Mouse (Mus musculus) liver, embryonic 14.5 days (tissue): ENCODE measurements around the gene Ren1. TPM values are rescaled to one million over a fixed set of nuclear protein-coding genes. Genes with fewer than 3 reads are reported as not detected.
"Not testable (repeated sequence)": the region's sequence is repeated elsewhere in the genome, so short reads cannot be mapped to it uniquely, and the experiment has no call there.

Experiments
- ATAC-seq: fragments of 200-750 bp; cut with Nextera tagmentation; 2 replicates; pipeline ENCODE4 v1.8.0; 2017; ENCODE audit warnings: moderate number of reproducible peaks, mild to moderate bottlenecking, moderate library complexity; ENCODE audit not compliant: insufficient read depth
- DNase-seq, 3 experiments: peaks; one replicate each; pipeline ENCODE4 v3.0.0-alpha.2; 2012 to 2013; ENCODE audit warnings: low read depth in 3 of 3, low spot score in 3 of 3
- H3K27ac ChIP-seq: fragments of 300-500 bp; sonication (generic); 2 replicates; pipeline ENCODE4 v1.5.1; 2014; ENCODE audit warnings: moderate library complexity, mild to moderate bottlenecking, control low read depth, inconsistent platforms
- H3K27me3 ChIP-seq: fragments of 300-500 bp; sonication (generic); 2 replicates; pipeline ENCODE4 v1.6.1; 2014; ENCODE audit warnings: mild to moderate bottlenecking, low read length, moderate library complexity; ENCODE audit not compliant: control insufficient read depth, insufficient read depth
- H3K36me3 ChIP-seq: fragments of 300-500 bp; sonication (generic); replicated peaks from 2 replicates; pipeline ENCODE4 v1.6.1; 2014; ENCODE audit warnings: low read depth; ENCODE audit not compliant: control insufficient read depth, insufficient read depth
- H3K4me1 ChIP-seq, 2 experiments: fragments of 200-500 bp in 1 of 2; fragments of 300-500 bp in 1 of 2; sonication (generic) in 1 of 2; replicated peaks; 2 replicates each; pipeline ENCODE4 v1.6.1; 2012 to 2014; ENCODE audit warnings: antibody characterized with exemption in 1 of 2, inconsistent platforms in 1 of 2, low read length in 1 of 2; ENCODE audit not compliant: control insufficient read depth in 2 of 2, insufficient read depth in 2 of 2
- H3K4me2 ChIP-seq: fragments of 300-500 bp; sonication (generic); 2 replicates; pipeline ENCODE4 v1.6.1; 2014; ENCODE audit warnings: low read depth, mild to moderate bottlenecking, control low read depth, moderate library complexity
- H3K4me3 ChIP-seq, 2 experiments: fragments of 200-500 bp in 1 of 2; fragments of 300-500 bp in 1 of 2; sonication (generic) in 1 of 2; 2 replicates each; pipeline ENCODE4 v1.5.1; 2012 to 2014; ENCODE audit warnings: low read depth in 2 of 2, low read length in 2 of 2, mild to moderate bottlenecking in 2 of 2, control low read depth in 1 of 2, inconsistent platforms in 1 of 2, moderate library complexity in 1 of 2; ENCODE audit not compliant: insufficient read depth in 1 of 2
- H3K9ac ChIP-seq: fragments of 300-500 bp; sonication (generic); replicated peaks from 2 replicates; pipeline ENCODE4 v1.6.1; 2014; ENCODE audit warnings: mild to moderate bottlenecking, control low read depth, moderate library complexity
- H3K9me3 ChIP-seq: fragments of 300-500 bp; sonication (generic); 2 replicates; pipeline ENCODE4 v1.6.1; 2016; ENCODE audit warnings: low read length, mixed read lengths; ENCODE audit not compliant: control insufficient read depth
- CTCF ChIP-seq: IDR thresholded peaks from 2 replicates; pipeline ENCODE4 v1.5.1; 2016; ENCODE audit warnings: antibody characterized with exemption, low read depth, control low read depth
- EP300 ChIP-seq: IDR thresholded peaks from 2 replicates; pipeline ENCODE4 v1.6.1; 2016; ENCODE audit warnings: antibody characterized with exemption, low read depth
- WGBS: fragments of 180-500 bp; shearing (Covaris S2); extraction: QIAGEN DNeasy Blood & Tissue Kit; methylation state at CpG from one replicate; pipeline ENCODE4 v1.1.7; 2014; ENCODE audit not compliant: insufficient replicate concordance; 5-methylcytosine and 5-hydroxymethylcytosine counted together
- polyA plus RNA-seq, 2 experiments: library from polyadenylated mRNA; depleted of rRNA in 1 of 2; stranded (reverse) in 1 of 2; unstranded in 1 of 2; fragments of >200 nt; fragmentation: Nextera tagmentation in 1 of 2; extraction: Ambion mirVana in 1 of 2; gene quantifications; 2 replicates each; pipeline versions ENCODE4 v1.2.1 to v1.2.3; 2012 to 2014

Ren1 gene
- polyA plus RNA-seq, 2 experiments, result 0.50 to 0.57 TPM

- ATAC-seq (no peak), DNase-seq (no peak)
- Histone ChIP-seq H3K36me3 (no peaks in the 10 kb centered on the region), H3K4me2 (peak overlapping the region; percentile 47), H3K9ac (no peak overlapping the region), H3K27me3 (peaks cover 16% of the 10 kb centered on the region), H3K4me1 (no peaks in the 10 kb centered on the region), H3K4me3 (no peak overlapping the region; a peak in 1 of 4 replicates), H3K9me3 (no peaks in the 10 kb centered on the region), H3K27ac (no peak overlapping the region)
- 8% methylated on average over 34 of the region's 34 CpGs for WGBS
- TF ChIP-seq CTCF (no peak), EP300 (no peak)
These were observed 21.2 kb upstream of the Ren1 start for GRCm38 (mm10) chr1:133328896-133329637.

GRCm38 (mm10) chr1:133329638-133329964 is 20.7 kb upstream of the Ren1 start:
- no peak for ATAC-seq
- Histone ChIP-seq H3K27ac (no peak overlapping the region), H3K27me3 (peaks cover 16% of the 10 kb centered on the region), H3K9ac (no peak overlapping the region), H3K4me2 (peak overlapping the region; percentile 47), H3K36me3 (no peaks in the 10 kb centered on the region), H3K4me3 (no peak overlapping the region), H3K9me3 (no peaks in the 10 kb centered on the region), H3K4me1 (no peaks in the 10 kb centered on the region)
- DNase-seq, result no peak
- TF ChIP-seq EP300 (no peak), CTCF (no peak)
- WGBS, result 18% methylated on average over 7 of the region's 7 CpGs

GRCm38 (mm10) chr1:133331142-133331541 is 19.2 kb upstream of the Ren1 start:
- DNase-seq, result no peak
- Histone ChIP-seq H3K4me2 (no peak overlapping the region), H3K4me3 (no peak overlapping the region), H3K4me1 (no peaks in the 10 kb centered on the region), H3K9ac (no peak overlapping the region), H3K27ac (no peak overlapping the region), H3K36me3 (no peaks in the 10 kb centered on the region), H3K9me3 (no peaks in the 10 kb centered on the region), H3K27me3 (peaks cover 16% of the 10 kb centered on the region)
- ATAC-seq, result no peak
- TF ChIP-seq EP300, result no peak
- TF ChIP-seq CTCF, result no peak
- WGBS, result 42% methylated on average over 3 of the region's 3 CpGs

DNA sequence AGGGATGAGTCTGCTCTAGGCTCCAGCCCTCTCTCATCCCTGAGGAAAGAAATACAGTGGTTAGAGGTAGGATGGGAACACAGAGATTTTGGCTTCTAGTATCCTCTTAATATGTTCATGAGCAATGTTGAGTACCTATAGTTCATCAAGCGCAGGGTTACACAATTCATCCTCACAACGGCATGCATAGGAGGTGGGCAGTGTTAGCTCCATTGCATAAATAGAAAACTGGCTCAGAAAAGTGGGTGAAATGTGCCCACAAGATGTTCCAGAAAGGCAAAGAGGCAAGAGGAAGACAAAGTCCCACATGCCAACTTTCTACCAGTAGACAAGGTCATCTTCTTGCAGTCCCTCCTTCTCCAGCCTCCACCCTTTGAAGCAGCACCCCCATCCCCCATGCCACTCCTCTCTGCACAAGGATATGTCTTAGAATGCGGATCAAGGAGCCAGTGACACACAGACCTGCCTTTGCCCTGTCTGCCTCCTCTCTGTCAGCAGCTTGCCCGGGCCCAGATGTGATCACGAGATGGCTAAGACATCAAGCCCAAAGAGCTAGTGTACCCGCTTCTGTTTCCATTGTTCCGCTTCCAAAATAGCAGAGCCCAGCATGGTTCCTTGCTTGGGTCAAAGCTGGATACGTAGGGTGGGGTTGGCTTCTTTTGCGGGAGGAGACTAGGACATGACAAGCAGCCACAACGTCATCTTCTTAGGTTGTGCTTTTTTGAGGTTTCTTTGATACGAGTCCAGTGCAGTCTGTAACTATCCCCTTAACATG is 17.5 kb upstream of the Ren1 start:
- Histone ChIP-seq H3K9ac (no peak overlapping the region), H3K4me2 (no peak overlapping the region), H3K4me3 (no peak overlapping the region), H3K4me1 (no peaks in the 10 kb centered on the region), H3K9me3 (no peaks in the 10 kb centered on the region), H3K27ac (no peak overlapping the region), H3K36me3 (no peaks in the 10 kb centered on the region), H3K27me3 (peaks cover 16% of the 10 kb centered on the region)
- no peak for TF ChIP-seq CTCF
- no peak for TF ChIP-seq EP300
- no peak for ATAC-seq
- DNase-seq, result no peak
- WGBS, result 68% methylated on average over 11 of the region's 11 CpGs

DNA sequence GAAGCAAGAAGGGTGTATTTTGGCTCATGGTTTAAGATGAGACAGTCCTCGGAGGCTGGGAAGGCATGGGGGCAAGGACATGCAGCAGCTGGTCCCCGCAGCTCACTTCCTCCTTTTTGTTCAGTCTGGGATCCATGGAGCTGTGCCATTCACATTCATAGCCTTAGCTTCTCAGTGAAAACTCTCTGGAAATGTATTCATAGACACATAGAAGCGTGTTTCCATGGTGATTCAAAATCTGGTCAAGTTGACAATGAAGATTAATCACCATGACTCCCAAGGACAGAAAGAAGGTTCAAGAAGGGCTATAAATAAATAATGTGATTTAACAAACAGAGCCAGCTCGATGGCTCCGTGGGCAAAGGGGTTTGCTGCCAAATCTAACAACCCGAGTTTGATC is 16.4 kb upstream of the Ren1 start:
- Histone ChIP-seq H3K9me3 (no peaks in the 10 kb centered on the region), H3K36me3 (no peaks in the 10 kb centered on the region), H3K9ac (no peak overlapping the region), H3K27ac (no peak overlapping the region), H3K4me3 (no peak overlapping the region), H3K27me3 (peaks cover 9% of the 10 kb centered on the region), H3K4me2 (no peak overlapping the region), H3K4me1 (no peaks in the 10 kb centered on the region)
- DNase-seq (no peak), ATAC-seq (no peak)
- WGBS, result 56% methylated on average over 6 of the region's 6 CpGs
- no peak for TF ChIP-seq CTCF

DNA sequence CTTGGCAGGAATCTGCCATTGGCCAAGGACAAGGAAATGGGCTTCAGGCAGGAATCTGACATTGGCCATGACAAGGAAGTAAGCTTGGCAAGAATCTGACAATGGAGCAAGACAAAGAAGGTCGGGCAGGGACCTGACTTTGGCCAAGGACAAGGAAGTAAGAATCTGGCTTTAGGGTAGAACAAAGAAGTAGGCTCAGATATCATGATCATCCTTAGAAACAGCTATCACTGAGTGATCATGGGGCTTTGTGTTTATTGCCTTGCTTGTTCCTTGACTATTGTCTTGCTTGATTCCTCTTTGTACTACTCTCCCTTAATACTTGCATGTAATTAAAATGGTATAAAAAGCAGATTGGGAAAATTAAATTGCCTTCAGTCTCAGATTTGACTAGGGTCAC is 9.9 kb upstream of the Ren1 start:
- not testable (repeated sequence) for H3K4me1 ChIP-seq, H3K9ac ChIP-seq, H3K9me3 ChIP-seq, H3K27me3 ChIP-seq, H3K4me3 ChIP-seq, H3K36me3 ChIP-seq, DNase-seq, ATAC-seq, H3K27ac ChIP-seq, H3K4me2 ChIP-seq
- WGBS, result 18% methylated on average over 1 of the region's 1 CpGs
